Comparison of ENCODE assay signal across 8 mouse cellular contexts in genomic region chr17:12915881-12916583, GRCm38 (mm10). TPM values are rescaled to one million over a fixed set of nuclear protein-coding genes. Genes with fewer than 3 reads are reported as not detected.
A peak's percentile ranks its signal among the peaks of the same experiment; 100 is the strongest.
DNase-seq lines count a peak whose midpoint lies in the region; ATAC-seq and TF ChIP-seq lines count a peak whose summit lies in the region.

Gene Mrpl18 (minus strand): TSS chr17:12916345.

- peak; percentile 96 for ATAC-seq in activated CD4-positive, CD25-positive, alpha-beta regulatory T cell, adult 4 months

- no peak for TF ChIP-seq CTCF in cortical plate, adult 2 months (IDR thresholded peaks at IDR 0.05; ENCODE audit: extremely low read depth, insufficient read depth, low read length)

- no peaks in the 10 kb centered on the region for H3K27me3 ChIP-seq in megakaryocyte, embryonic 14.5 days (replicated peaks)

- peak within 1 kb of the TSS; percentile 75 for H3K4me3 ChIP-seq in cortical plate, adult 2 months (ENCODE audit: insufficient read depth, low read length)
- H3K4me3 ChIP-seq in megakaryocyte, embryonic 14.5 days (replicated peaks): peak within 1 kb of the TSS; percentile 92

- peak; percentile 84; the same call in 1 of the 2 replicates for TF ChIP-seq POLR2A in cortical plate, adult 2 months (IDR thresholded peaks at IDR 0.05; ENCODE audit: extremely low read depth, insufficient read depth, low read length)

- peaks cover 65% of the 10 kb centered on the region for H3K36me3 ChIP-seq in megakaryocyte, embryonic 14.5 days (replicated peaks; ENCODE audit: low read length)

- DNase-seq in gastrocnemius, adult 8-10 months (ENCODE audit: low spot score in 2 of 2): peak; percentile 98 to 99
- DNase-seq in hindlimb bud, embryonic 11.5 days (ENCODE audit: extremely low spot score, low read depth, low spot score): peak; percentile 95
- peak; percentile 92 to 100 for DNase-seq in left cerebral cortex, adult 8-10 months (ENCODE audit: low spot score in 2 of 2)
- peak; percentile 100 for DNase-seq in right cerebral cortex, postnatal 10 days (ENCODE audit: low spot score in 2 of 2)
- peak; percentile 92 for DNase-seq in urinary bladder, postnatal 25 days (ENCODE audit: low spot score)

- H3K27ac ChIP-seq in cortical plate, adult 2 months (ENCODE audit: insufficient read depth, low read length): peak within 1 kb of the TSS; percentile 75

- H3K4me1 ChIP-seq in cortical plate, adult 2 months (ENCODE audit: control insufficient read depth, insufficient read depth, low read length): no peaks in the 10 kb centered on the region
- peaks cover 31% of the 10 kb centered on the region for H3K4me1 ChIP-seq in megakaryocyte, embryonic 14.5 days

- H3K9me3 ChIP-seq in megakaryocyte, embryonic 14.5 days: no peaks in the 10 kb centered on the region

RNA-seq across cellular contexts. Expression of gene Mrpl18, which starts in this region (rescaled TPM):
- 100 to 1,000 TPM; 209 to 240 TPM for polyA plus RNA-seq in activated CD4-positive, CD25-positive, alpha-beta regulatory T cell, adult 4 months (2017; shearing (Covaris generic))
- 56.3 and 58.0 TPM in 2 replicates for polyA plus RNA-seq in cortical plate, adult 2 months (2012; rRNA removed)
- 100 to 1,000 TPM; 109 to 116 (median 111) TPM for total RNA-seq in gastrocnemius, adult 8-10 months (2022)
- total RNA-seq in left cerebral cortex, adult 8-10 months (2022): 10 to 100 TPM; 54.3 to 65.1 (median 61.2) TPM
- polyA plus RNA-seq in megakaryocyte, embryonic 14.5 days (2012; ENCODE audit: insufficient read depth, low replicate concordance): 21.3 and 86.7 TPM in 2 replicates

Comparison
In these comparisons a context has a peak if more than half of its experiments do, and no peak if none do; other contexts are left out.
1. Peak in every context shown above with its lines: DNase-seq, ATAC-seq, H3K4me3 ChIP-seq and H3K27ac ChIP-seq.